Mouse (Mus musculus): ENCODE results near the gene Tubg1. TPM values are rescaled to one million over a fixed set of nuclear protein-coding genes. Genes with fewer than 3 reads are reported as not detected.

Gene Tubg1
- polyA plus RNA-seq, 1 experiment: 18.6 TPM

DNA sequence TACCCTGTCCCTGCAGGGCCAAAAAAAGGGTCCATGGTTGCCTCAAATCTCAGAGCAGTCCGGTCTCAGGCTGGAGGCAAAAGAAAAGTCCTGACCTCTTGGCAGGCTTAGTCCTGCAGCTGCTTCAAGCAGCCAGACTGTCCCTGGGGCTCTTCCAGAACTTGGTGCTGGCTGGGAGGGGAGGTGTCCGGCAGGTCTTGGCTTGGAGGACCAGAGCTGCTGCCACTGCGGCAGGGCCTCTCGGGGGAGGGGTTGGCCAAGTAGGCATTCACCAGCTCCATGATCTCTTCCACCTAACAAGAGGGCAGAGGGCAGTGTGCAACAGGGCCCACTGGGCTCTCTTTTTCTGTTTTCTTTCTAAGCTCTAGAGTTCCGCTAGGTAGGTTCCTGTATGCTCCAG is 43.0 kb downstream of the Tubg1 start:
- no peak overlapping the region for H3K4me3 ChIP-seq (ENCODE audit: insufficient read depth, low read length)
- TF ChIP-seq CTCF (IDR thresholded peaks at IDR 0.05; ENCODE audit: low read depth, low read length): no peak
- no peak for TF ChIP-seq POLR2A (IDR thresholded peaks at IDR 0.05; ENCODE audit: borderline replicate concordance, low read depth, low read length)
- peaks cover 5% of the 10 kb centered on the region; the same call in 1 of the 2 replicates for H3K4me1 ChIP-seq (ENCODE audit: control insufficient read depth, insufficient read depth, low read length)
- H3K27ac ChIP-seq (ENCODE audit: insufficient read depth, low read depth, low read length): no peak overlapping the region

DNA sequence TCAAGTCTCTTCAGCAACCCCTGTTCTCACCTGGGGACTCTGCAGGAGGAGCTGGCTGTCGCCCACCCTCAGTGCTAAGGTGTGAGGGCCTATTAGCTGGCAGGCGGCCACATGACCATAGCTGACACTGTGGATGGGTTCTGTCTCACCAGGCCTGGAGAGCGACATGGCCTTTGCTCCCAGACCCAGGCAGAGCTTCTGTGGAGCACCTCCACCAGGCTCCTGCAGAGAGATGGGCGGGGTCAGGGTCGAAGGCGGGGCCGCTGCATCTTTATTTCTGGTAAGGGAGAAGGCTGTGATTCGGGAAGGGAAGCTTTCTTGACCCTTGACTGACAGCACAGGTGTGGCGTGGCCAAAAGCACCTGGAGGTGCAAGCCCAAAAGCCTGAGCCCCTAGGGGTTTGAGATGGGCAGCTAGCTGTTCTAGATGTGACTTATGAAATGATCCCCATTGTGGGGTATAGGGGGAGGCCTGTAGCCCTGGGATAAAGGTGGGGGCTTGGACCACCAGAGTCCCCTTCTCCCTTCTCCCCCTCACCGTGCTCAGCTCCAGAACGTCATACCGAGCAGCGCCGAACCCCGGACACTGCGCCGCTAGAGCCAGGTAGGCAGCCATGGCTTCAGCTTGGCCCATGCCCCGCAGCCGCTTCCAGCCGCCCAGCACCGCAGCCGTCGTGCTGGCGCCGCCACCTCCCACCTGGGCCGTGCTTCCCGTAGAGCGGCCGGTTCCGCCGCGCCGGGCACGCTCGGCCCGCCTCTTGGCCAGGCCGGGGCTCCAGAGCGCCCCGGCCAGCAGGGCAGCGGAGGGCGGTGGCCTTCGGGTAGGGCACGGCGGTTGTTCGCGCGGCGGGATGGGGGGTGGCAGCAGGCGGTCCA is 44.0 kb downstream of the Tubg1 start:
- peak overlapping the region; percentile 8; the same call in 1 of the 2 replicates for H3K4me3 ChIP-seq (ENCODE audit: insufficient read depth, low read length)

DNA sequence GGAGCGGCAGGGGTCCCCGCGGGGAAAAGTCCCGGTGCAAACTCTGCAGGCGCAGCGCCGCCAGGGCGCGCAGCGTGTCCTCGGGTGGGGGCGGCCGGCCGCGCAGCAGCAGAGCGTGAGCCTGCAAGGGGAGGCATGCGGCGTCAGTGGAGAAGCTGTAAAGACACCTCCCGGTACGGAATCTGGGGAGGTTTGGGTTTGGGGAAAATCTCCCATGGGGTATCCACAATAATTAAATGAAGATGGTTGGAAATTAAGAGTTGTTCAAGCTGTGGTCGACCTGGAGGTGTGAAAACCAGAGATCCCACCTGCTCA is 44.6 kb downstream of the Tubg1 start:
- TF ChIP-seq CTCF (IDR thresholded peaks at IDR 0.05; ENCODE audit: low read depth, low read length): no peak
- no peak for TF ChIP-seq POLR2A (IDR thresholded peaks at IDR 0.05; ENCODE audit: borderline replicate concordance, low read depth, low read length)
- peak overlapping the region; percentile 19 for H3K4me3 ChIP-seq (ENCODE audit: insufficient read depth, low read length)
- H3K4me1 ChIP-seq (ENCODE audit: control insufficient read depth, insufficient read depth, low read length): peaks cover 15% of the 10 kb centered on the region
- H3K27ac ChIP-seq (ENCODE audit: insufficient read depth, low read depth, low read length): no peak overlapping the region

More for the DNA sequence above, 44.0 kb downstream of the Tubg1 start:
- TF ChIP-seq POLR2A (IDR thresholded peaks at IDR 0.05; ENCODE audit: borderline replicate concordance, low read depth, low read length) (no peak), CTCF (IDR thresholded peaks at IDR 0.05; ENCODE audit: low read depth, low read length) (no peak)
- H3K4me1 ChIP-seq (ENCODE audit: control insufficient read depth, insufficient read depth, low read length): peaks cover 9% of the 10 kb centered on the region
- no peak overlapping the region for H3K27ac ChIP-seq (ENCODE audit: insufficient read depth, low read depth, low read length)

DNA sequence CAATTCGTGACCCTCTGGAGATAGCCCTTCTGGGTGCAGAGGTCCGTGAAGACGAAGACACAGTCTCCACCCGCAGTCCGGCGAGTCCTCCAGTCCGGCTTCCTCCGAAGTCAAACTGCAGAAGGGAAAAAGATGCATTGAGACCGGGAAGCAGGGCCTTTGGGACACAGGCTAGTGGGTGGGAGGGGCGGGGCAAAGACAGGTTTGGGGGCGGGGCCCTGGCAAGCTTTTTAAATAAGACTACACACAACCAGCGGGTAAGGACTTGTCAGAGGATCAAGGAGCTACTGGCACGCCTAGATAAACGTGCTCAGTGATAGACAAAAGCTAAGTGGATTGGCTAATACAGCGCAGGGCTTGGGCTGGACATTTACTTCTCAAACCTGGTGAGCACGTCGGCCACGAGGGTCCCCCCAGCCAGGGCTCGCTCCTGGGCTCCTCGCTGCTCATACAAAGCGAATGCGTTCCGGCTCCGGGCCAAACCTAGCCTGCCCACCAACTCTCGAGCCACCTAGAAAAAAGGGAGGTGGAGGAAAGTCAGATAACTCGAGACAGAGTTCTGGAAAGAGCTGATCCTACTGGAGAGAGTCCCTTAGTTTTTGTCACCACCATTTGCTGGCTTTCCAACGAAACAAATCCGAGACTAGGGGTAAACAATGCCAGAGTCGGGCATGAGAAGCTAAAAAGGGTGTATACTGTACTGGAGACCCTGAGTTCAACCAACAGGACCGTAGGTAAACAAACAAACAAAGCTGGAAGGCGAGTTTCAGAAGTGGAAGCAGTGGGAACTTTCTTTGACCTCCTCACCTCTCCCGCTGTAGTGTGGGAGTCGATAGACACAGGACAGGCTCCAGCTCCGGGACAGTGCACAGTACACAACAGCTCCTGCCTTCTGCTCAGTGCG is 45.2 kb downstream of the Tubg1 start:
- TF ChIP-seq POLR2A (IDR thresholded peaks at IDR 0.05; ENCODE audit: borderline replicate concordance, low read depth, low read length): no peak
- peak; percentile 5; the same call in 1 of the 2 replicates for TF ChIP-seq CTCF (IDR thresholded peaks at IDR 0.05; ENCODE audit: low read depth, low read length)
- H3K4me3 ChIP-seq (ENCODE audit: insufficient read depth, low read length): peak overlapping the region; percentile 32; the same call in 1 of the 2 replicates
- peaks cover 18% of the 10 kb centered on the region for H3K4me1 ChIP-seq (ENCODE audit: control insufficient read depth, insufficient read depth, low read length)

DNA sequence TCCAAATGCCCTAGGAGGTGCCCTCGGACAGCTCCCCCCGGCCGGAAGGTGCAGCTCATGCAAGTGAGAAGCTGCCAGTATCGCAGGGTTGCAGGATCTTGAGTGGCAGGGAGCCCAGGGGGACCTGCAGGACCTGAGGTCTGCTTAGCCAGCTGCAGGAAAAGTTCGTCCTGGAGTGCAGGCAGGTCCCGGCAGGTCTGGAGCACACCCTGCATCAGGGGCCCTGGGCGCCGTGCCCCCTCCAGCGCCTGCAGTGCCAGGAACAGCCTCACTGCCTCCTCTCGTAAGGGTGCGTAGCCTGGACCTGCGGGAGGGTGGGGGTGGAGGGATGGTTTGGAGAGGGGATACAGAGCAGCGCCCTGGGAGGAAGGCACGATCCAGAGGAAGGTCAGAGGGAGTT is 46.6 kb downstream of the Tubg1 start:
- Histone ChIP-seq H3K4me1 (ENCODE audit: control insufficient read depth, insufficient read depth, low read length) (peaks cover 18% of the 10 kb centered on the region), H3K4me3 (ENCODE audit: insufficient read depth, low read length) (no peak overlapping the region), H3K27ac (ENCODE audit: insufficient read depth, low read depth, low read length) (no peak overlapping the region)
- no peak for TF ChIP-seq CTCF (IDR thresholded peaks at IDR 0.05; ENCODE audit: low read depth, low read length)
- no peak for TF ChIP-seq POLR2A (IDR thresholded peaks at IDR 0.05; ENCODE audit: borderline replicate concordance, low read depth, low read length)

More for the DNA sequence above, 45.2 kb downstream of the Tubg1 start:
- no peak overlapping the region for H3K27ac ChIP-seq (ENCODE audit: insufficient read depth, low read depth, low read length)

DNA sequence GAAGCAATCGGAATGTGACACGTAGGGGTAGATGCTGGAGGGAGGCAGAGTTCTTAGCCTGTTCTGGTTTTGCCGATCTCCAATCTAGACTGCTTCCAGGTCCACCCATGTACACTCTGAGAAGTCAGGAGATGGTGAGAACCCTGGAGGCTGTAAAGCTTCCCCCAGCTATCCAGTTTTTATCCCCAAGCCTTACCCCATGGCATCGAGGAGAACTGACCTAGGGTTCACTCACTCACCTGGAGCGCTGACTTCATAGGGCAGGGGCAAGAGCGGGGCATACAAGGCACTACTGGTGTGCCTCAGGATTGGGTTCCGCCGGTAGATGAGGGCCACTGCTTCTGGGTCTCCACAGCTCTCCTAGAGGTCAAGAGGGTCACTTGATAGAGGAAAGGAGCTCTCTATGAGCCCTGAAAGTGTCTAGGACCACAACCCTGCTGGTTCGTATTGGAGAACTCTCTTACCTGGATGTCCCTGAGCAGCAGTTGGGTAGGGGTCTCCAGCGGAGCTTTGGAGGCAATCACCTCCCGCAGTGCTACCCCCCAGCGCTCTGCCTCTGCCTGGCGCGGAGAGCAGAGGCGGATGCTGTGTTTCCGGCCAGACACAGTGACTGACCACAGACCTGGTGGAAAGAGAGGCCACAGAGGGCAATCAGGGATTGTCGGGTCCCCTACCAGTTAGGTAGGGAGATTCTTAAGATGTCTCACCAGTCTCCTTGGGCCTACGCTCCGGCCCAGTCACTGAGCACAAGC is 47.6 kb downstream of the Tubg1 start:
- H3K4me1 ChIP-seq (ENCODE audit: control insufficient read depth, insufficient read depth, low read length): peaks cover 20% of the 10 kb centered on the region
- H3K4me3 ChIP-seq (ENCODE audit: insufficient read depth, low read length): no peak overlapping the region
- TF ChIP-seq POLR2A (IDR thresholded peaks at IDR 0.05; ENCODE audit: borderline replicate concordance, low read depth, low read length) (no peak), CTCF (IDR thresholded peaks at IDR 0.05; ENCODE audit: low read depth, low read length) (no peak)
- no peak overlapping the region for H3K27ac ChIP-seq (ENCODE audit: insufficient read depth, low read depth, low read length)

DNA sequence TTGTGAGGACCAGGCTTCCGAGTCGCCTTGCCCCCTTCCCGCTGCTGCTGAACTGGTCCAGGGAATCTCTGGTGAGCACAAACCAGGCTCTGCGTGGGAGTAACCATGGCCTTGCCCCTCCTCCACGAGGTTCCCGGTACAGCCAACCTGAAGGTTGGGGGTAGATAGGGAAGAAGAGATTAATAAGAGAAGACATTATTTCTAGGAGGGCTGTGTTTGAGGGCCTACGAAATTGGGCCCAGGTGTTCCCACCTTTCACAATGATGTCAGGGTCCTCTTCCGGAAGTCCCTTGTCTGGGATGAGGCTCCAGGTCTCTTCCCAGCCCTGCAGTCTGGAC is 48.2 kb downstream of the Tubg1 start:
- TF ChIP-seq POLR2A (IDR thresholded peaks at IDR 0.05; ENCODE audit: borderline replicate concordance, low read depth, low read length) (no peak), CTCF (IDR thresholded peaks at IDR 0.05; ENCODE audit: low read depth, low read length) (no peak)
- no peak overlapping the region for H3K27ac ChIP-seq (ENCODE audit: insufficient read depth, low read depth, low read length)
- H3K4me3 ChIP-seq (ENCODE audit: insufficient read depth, low read length): no peak overlapping the region
- peaks cover 23% of the 10 kb centered on the region for H3K4me1 ChIP-seq (ENCODE audit: control insufficient read depth, insufficient read depth, low read length)

DNA sequence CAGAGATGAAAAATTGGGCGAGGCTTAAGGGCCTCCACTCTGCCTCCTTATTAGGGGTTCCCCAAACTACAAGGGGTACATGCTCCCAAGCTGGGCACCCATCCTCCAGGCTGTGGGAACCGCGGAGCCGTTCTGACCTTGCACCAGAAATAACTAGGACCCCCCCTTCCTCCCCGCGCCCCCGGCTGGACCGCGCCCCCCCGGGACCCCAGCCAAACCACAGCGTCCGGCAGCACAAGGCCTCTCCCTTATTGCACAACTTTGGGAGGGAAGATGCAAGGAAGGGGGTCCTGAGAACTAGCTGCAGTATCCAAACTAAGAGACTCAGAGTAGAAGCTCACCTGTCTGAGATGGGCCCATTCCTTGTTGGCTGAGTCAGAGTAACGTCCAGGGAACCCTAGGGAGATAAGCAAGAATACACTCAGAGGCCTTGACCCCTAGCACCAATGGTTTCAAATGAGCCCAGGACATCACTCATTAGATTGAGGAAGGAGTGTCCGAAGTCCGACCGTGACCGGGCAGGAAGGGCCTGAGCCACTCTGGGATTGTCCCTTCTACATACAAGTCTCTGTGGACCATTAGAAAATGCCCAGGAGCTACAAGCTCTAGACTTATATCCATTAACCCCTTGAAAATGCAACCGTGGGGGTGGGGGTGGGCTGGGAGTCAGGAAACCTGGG is 48.7 kb downstream of the Tubg1 start:
- Histone ChIP-seq H3K4me3 (ENCODE audit: insufficient read depth, low read length) (no peak overlapping the region), H3K4me1 (ENCODE audit: control insufficient read depth, insufficient read depth, low read length) (peaks cover 28% of the 10 kb centered on the region)
- no peak for TF ChIP-seq CTCF (IDR thresholded peaks at IDR 0.05; ENCODE audit: low read depth, low read length)
- no peak for TF ChIP-seq POLR2A (IDR thresholded peaks at IDR 0.05; ENCODE audit: borderline replicate concordance, low read depth, low read length)

More for the DNA sequence above, 48.7 kb downstream of the Tubg1 start:
- H3K27ac ChIP-seq (ENCODE audit: insufficient read depth, low read depth, low read length): no peak overlapping the region
